Mouse (Mus musculus): ENCODE measurements around the gene Pde5a. TPM values are rescaled to one million over a fixed set of nuclear protein-coding genes. Genes with fewer than 3 reads are reported as not detected.

Pde5a gene
- 27.9 and 31.4 TPM in 2 replicates for total RNA-seq (2021)
- long read RNA-seq, experiment 1, partial matches to known transcripts: 3 of 6 reads
- long read RNA-seq, experiment 1, other reads (novel, unspliced or antisense): 3 of 6 reads
- long read RNA-seq, experiment 2, partial matches to known transcripts: 0 of 4 reads
- long read RNA-seq, experiment 2, other reads (novel, unspliced or antisense): 4 of 4 reads

DNA sequence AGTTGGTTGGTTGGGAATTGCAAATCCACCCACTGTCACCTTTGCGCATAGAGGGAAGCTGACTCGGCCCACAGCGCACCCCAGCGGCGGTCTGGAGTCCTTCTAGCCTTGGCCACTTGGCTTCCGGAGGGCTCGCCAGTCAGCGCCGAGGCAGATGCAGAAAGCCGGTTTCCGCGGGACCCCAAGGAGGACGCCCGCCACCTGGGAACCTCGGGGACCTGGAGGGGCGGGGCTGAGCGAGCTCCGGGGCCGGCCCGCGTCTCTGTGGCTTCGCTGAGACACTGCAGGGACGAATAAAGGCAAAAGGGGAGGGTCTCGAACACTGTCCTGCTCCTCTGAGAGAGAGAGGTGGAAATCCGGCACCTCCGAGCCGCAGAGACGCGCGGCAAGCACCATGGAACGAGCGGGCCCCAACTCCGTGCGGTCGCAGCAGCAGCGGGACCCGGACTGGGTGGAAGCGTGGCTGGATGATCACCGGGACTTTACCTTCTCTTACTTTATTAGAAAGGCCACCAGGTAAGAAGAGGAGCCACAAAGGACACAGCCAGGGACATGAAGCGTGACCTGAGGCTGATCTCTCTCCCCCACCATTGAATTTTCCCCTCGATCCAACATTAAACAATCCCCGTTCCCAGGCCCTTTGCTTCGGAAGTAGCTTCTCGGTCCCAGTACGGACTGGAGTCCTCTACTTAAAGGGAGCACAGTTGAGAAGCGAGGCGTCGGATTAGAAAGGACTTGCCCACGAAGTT lies at the start of gene Pde5a:
Gene Pde5a, plus strand, starts transcription at position 96 of the 749 bp plus-strand sequence.
- peak; percentile 94 for DNase-seq

GRCm38 (mm10) chr3:122680851-122681250 lies 47.9 kb upstream of the Pde5a start:
- DNase-seq: no peak

DNA sequence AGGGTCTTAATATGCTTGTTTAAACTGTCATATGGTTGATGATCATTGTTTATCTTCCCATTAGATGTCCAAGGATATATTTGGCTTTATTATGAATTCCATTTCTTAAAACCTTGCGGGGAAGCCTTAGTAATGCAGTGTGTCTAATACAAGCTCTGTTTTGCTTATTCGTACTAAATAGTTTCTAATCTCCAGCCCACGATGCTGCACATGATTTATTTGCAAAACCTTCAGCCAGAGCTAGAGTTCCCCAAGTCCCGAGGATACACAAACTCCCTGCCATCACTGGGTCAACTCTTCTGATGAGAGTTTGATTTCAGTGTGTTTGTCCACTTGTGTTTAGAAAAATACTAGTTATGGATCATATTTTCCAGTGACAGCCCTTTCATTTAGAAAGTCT lies 46.4 kb upstream of the Pde5a start:
- DNase-seq: no peak

- no peak for DNase-seq
Observed at GRCm38 (mm10) chr3:122684832-122685231, 43.9 kb upstream of the Pde5a start.

- DNase-seq: no peak
Observed at GRCm38 (mm10) chr3:122693039-122693438, 35.7 kb upstream of the Pde5a start.

DNA sequence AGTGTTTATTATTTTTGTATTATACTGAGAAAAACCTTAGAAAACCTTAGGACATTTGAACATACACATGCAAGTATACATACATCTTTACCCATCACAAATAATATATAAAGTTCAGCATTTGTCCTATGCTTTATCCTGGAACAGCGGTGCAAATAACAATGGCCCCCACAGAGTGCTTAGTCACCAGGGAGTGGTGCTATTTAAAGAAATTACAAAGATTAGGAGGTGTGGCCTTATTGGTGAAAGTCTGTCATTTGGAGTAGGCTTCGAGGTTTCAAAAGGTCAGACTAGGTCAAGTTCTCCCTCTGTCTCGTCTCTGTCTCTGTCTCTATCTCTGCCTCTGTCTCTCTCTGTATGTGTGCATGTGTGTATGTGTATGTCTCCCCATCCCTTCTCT lies 32.9 kb upstream of the Pde5a start:
- no peak for DNase-seq

DNA sequence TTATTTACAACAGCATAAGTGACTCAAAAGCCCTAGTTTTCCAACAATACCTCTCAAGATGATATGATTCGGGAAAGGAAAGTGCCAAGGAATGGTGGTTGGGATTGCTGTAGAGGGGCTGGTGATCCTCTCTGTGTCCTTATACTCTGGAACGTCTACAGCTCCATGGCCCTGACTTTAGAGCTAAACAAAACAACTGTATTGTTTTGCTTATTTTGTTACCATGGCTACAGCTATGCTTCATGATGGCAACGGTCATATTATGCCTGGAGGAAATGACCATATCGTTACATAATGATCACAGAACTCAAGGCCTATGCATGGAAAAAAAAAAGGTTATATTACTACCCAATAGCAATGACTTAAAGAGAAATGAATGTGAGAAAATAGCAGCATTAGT lies 32.1 kb upstream of the Pde5a start:
- no peak for DNase-seq

GRCm38 (mm10) chr3:122704209-122704608 lies 24.5 kb upstream of the Pde5a start:
- no peak for DNase-seq

DNA sequence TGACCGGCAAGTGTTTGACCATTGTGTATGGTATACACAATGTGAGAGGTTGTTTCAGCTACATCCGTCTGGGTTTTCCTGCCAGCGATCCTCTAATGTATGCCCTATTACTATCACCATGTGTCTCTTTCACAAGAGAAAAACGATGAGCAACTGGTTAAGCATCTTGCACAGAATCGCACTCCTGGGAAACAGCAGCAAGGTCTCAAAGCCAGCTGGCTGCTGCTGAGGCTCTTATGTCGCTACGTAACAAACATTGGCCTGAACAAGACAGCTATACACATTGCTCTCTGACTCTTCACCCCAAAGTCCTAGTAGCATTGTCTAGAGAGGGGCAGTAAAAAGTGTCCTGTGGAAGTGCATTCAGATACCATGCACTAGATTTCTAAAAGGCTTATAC lies 23.5 kb upstream of the Pde5a start:
- DNase-seq: no peak

- no peak for DNase-seq
Observed at GRCm38 (mm10) chr3:122708485-122708884, 20.3 kb upstream of the Pde5a start.

DNA sequence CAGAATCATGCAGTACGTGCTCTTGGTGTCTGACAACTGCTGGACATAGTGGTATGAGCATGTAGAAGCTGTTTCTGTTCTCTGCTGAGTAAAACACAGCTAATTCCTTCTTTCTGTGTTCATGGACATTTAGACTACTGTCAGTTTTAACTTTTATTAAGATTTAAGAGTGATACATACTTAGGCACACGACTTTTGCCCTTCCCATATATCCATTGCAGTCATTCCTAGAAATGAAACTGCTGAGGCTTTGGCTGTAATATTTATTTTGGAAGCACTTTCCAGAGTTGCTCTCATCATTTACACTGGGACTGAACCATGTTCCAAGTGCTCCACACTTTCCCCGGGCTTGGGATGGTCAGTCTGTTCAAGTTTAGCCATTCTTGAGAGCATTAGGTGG lies 18.6 kb upstream of the Pde5a start:
- no peak for DNase-seq

DNA sequence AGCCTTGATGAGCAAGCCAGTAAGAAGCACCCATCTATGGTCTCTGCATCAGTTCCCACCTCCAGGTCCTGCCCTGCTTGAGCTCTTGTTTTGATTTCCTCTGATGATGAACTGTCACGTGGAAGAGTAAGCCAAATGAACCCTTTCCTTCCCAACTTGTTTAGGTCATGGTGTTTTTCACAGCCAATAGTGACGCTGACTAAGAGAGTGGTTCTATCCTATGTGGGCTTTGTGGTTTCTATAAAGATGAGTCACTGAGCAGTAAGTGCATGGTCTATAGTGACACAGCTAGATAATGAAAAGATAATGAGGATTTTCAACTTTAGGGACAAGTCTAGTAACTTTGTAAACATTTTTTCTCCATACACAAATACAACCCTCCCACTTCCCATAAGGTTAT lies 10.1 kb upstream of the Pde5a start:
- no peak for DNase-seq

DNA sequence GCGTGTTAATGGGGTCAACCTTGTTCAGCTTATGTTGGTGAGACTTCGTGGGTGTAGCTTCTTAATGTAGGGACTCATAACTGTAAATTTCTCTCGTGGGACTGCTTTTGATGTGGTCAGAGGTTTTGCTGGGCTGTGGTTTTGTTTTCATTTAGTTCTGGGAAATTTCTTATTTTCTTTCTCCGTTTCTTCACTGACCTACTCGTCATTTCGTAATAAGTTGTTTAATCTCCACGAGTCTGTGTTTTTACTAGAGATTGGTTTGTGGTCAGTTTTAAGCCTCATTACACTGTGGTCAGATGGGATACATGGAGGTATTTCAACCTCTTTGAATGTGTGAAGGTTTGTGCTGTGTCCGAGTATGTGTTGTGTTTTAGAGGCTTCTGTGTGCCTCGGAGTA lies 7.2 kb upstream of the Pde5a start:
- no peak for DNase-seq

- DNase-seq: peak; percentile 82
Observed at GRCm38 (mm10) chr3:122729601-122729959, 833 bp downstream of the Pde5a start.

DNA sequence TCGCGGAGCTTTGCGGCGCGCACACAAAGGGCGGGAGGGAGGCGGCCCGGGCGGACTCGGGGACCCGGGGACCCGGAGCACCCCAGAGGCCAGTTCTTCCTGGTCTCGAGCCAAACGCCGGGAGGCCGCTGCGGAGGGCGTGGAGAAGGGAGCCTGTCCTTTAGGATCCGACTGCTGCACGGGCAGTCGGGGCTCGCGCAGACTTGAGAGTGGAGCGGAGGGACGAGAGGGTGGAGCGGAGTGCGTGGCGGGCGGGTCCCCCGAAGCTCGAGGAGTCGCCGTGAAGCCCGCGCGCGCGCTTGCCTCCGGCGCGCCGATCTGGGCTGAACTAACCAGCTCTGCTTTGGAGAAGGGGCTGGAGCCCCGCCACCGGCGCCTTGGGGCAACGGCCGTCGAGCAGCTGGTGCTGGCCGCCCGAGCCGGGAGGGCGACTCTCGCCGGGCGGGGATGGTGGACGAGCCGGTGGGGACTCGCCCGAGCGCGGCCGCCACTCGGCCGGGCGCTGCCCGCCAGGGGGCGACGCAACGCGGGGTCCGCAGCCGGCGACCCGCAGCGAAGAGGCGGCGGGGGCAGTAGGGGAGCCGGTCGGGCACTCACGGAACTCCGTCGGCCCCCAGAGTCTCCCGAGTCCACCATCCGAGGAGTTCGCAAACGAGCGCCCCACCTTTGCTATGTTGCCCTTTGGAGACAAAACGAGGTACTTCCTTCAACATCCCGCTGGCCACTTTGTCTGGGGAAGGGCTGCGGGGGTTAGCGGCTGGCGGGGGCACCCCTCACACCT lies 1.4 kb downstream of the Pde5a start:
- peak; percentile 90 for DNase-seq

GRCm38 (mm10) chr3:122730741-122731235 lies 2.0 kb downstream of the Pde5a start:
- peak; percentile 12 for DNase-seq

- DNase-seq: peak; percentile 78
Observed at GRCm38 (mm10) chr3:122733806-122734205, 5.1 kb downstream of the Pde5a start.

DNA sequence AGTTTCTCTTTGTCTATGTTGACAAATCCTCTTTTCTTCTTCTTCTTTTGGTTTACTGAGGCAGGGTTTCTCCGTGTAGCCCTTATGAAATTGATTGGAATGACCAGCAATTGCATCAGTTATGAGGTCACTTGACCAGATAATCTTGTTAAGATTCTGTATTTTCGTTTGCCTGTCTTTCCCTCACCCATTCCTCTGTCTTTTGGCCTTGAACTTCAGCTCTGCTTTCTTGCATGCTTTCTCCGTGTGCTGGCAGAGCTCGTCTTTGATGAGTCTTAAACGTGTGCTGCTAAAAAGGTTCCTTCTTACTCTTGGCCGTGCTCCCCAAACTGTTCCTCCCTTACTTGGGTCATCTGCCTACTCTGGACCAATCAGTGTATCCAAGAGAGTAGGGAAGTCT lies 5.6 kb downstream of the Pde5a start:
- peak; percentile 33 for DNase-seq

- DNase-seq: no peak
Observed at GRCm38 (mm10) chr3:122739460-122739859, 10.7 kb downstream of the Pde5a start.

GRCm38 (mm10) chr3:122744265-122744664 lies 15.5 kb downstream of the Pde5a start:
- no peak for DNase-seq

DNA sequence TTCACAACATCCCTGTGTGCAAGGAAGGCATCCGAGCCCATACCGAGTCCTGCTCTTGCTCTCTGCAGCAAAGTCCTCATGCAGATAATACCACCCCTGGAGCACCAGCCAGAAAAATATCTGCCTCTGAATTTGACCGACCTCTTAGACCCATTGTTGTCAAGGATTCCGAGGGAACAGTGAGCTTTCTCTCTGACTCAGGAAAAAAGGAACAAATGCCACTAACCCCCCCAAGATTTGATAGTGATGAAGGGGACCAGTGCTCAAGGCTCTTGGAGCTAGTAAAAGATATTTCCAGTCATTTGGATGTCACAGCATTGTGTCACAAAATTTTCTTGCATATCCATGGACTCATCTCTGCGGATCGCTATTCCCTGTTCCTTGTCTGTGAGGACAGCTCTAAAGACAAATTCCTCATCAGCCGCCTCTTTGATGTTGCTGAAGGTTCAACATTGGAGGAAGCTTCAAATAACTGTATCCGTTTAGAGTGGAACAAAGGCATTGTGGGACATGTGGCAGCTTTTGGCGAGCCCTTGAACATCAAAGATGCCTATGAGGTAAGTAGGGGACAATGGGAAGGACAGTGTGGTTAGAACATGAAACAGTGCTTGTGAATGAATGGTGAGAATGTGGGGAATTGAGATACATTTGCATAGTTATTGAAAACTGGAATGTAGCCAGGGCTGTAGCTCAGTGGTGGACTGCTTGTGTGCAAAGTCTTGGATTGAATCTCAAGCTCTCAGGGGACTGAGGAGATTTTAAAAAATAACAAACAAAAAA lies 19.4 kb downstream of the Pde5a start:
- no peak for DNase-seq

- DNase-seq: peak; percentile 16
Observed at GRCm38 (mm10) chr3:122763240-122763761, 34.6 kb downstream of the Pde5a start.
